Mouse (Mus musculus) limb, embryonic 14.5 days (tissue): ENCODE results near the gene Prmt8. TPM values are rescaled to one million over a fixed set of nuclear protein-coding genes. Genes with fewer than 3 reads are reported as not detected.

Experiments used
- ATAC-seq: fragments of 200-750 bp; cut with Nextera tagmentation; 2 replicates; pipeline ENCODE4 v1.8.0; 2017; ENCODE audit warnings: low read depth, moderate number of reproducible peaks, moderate TSS enrichment; ENCODE audit not compliant: low FRiP score
- DNase-seq: peaks from one replicate; pipeline ENCODE4 v3.0.0-alpha.2; 2015; ENCODE audit warnings: low spot score
- H3K27ac ChIP-seq: fragments of 300-500 bp; sonication (generic); replicated peaks from 2 replicates; pipeline ENCODE4 v1.5.1; 2014; ENCODE audit warnings: low read depth, mild to moderate bottlenecking, low read length, moderate library complexity, mixed read lengths
- H3K27me3 ChIP-seq: fragments of 300-500 bp; sonication (generic); 2 replicates; pipeline ENCODE4 v1.6.1; 2014; ENCODE audit warnings: low read length, mixed read lengths; ENCODE audit not compliant: control insufficient read depth, insufficient read depth
- H3K36me3 ChIP-seq: fragments of 300-500 bp; sonication (generic); 2 replicates; pipeline ENCODE4 v1.6.1; 2014; ENCODE audit warnings: mild to moderate bottlenecking, low read length, moderate library complexity, mixed read lengths; ENCODE audit not compliant: control insufficient read depth, insufficient read depth
- H3K4me1 ChIP-seq: fragments of 300-500 bp; sonication (generic); 2 replicates; pipeline ENCODE4 v1.6.1; 2014; ENCODE audit warnings: antibody characterized with exemption, low read length, mixed read lengths; ENCODE audit not compliant: control insufficient read depth, insufficient read depth
- H3K4me2 ChIP-seq: fragments of 300-500 bp; sonication (generic); replicated peaks from 2 replicates; pipeline ENCODE4 v1.6.1; 2014; ENCODE audit warnings: low read depth, mild to moderate bottlenecking, low read length, moderate library complexity; ENCODE audit not compliant: severe bottlenecking
- H3K4me3 ChIP-seq: fragments of 300-500 bp; sonication (generic); replicated peaks from 2 replicates; pipeline ENCODE4 v1.5.1; 2014; ENCODE audit warnings: low read length
- H3K9ac ChIP-seq: fragments of 300-500 bp; sonication (generic); 2 replicates; pipeline ENCODE4 v1.6.1; 2014; ENCODE audit warnings: mild to moderate bottlenecking, low read depth, low read length, moderate library complexity; ENCODE audit not compliant: severe bottlenecking
- H3K9me3 ChIP-seq: fragments of 300-500 bp; sonication (generic); 2 replicates; pipeline ENCODE4 v1.6.1; 2016; ENCODE audit warnings: low read length; ENCODE audit not compliant: control insufficient read depth
- POLR2A ChIP-seq: fragments of 200-500 bp; IDR thresholded peaks from 2 replicates; pipeline ENCODE4 v1.8.0; 2012; ENCODE audit warnings: inconsistent platforms, mild to moderate bottlenecking, moderate library complexity, borderline replicate concordance; ENCODE audit not compliant: insufficient read depth, insufficient read length; ENCODE audit errors: extremely low read depth
- WGBS: fragments of 180-500 bp; shearing (Covaris S2); extraction: QIAGEN DNeasy Blood & Tissue Kit; methylation state at CpG from one replicate; pipeline ENCODE4 v1.1.7; 2014; 5-methylcytosine and 5-hydroxymethylcytosine counted together
- polyA plus RNA-seq, 2 experiments: library from polyadenylated mRNA; depleted of rRNA in 1 of 2; stranded (reverse) in 1 of 2; unstranded in 1 of 2; fragments of >200 nt; fragmentation: Nextera tagmentation in 1 of 2; extraction: Ambion mirVana in 1 of 2; gene quantifications; 2 replicates each; pipeline versions ENCODE4 v1.2.1 to v1.2.3; 2012 to 2014

Gene Prmt8
- polyA plus RNA-seq, 2 experiments: 0.31 to 0.34 TPM

DNA sequence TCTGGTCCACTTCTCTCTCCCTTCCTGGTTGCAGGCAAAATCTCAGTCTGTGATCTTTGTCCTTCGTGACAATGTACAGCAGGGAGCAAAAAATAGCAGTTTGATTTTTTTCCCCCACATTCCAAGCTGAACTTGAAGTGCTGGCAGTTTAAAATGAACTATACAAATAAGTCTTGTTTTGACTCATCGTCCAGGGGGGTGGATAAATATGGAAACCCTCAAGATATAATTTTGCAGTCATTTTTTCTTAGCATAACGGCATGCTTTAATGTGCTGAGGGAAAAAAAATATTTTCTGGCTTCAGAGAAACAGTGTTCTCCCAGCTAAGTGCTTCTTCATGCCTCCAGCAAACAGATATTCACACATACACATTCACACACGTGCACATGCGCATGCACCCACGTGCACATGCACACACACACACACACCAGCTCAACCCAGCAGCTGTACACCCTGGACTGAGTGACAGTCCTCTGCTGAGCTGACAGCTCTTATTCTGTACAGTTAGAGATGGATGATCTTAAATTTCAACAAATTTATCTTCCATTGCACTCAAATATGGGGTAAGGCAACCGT, 107.5 kb downstream of the Prmt8 start:
- Histone ChIP-seq H3K27ac (no peak overlapping the region), H3K9me3 (no peaks in the 10 kb centered on the region), H3K4me3 (no peak overlapping the region), H3K9ac (no peak overlapping the region), H3K36me3 (no peaks in the 10 kb centered on the region), H3K4me2 (no peak overlapping the region), H3K4me1 (peaks cover 7% of the 10 kb centered on the region; the same call in 1 of the 2 replicates), H3K27me3 (no peaks in the 10 kb centered on the region)
- no peak for TF ChIP-seq POLR2A
- no peak for ATAC-seq
- DNase-seq: no peak
- 83% methylated on average over 7 of the region's 7 CpGs for WGBS

DNA sequence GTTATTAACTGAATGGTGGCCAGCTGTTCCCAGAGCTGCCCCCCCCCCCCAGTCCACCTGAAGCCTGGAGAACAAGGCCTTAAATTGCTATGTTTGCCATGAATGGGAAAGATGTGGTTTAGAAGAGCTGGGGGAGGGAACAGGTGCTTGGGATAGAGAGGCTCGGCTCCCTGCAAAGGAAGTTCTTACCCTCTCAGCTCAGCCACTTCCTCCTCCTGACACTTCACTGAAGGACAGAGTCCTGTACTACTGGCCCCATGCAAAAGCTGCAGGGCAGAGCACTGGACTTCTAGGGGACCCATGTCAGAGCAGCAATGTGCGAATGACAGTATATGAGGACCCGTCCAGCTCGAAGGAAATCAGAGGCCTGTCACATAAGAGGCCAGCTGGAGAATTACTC, 109.3 kb downstream of the Prmt8 start:
- H3K27me3 ChIP-seq: no peaks in the 10 kb centered on the region
- H3K36me3 ChIP-seq: no peaks in the 10 kb centered on the region
- WGBS: 64% methylated on average over 4 of the region's 4 CpGs
- TF ChIP-seq POLR2A: no peak
- H3K27ac ChIP-seq: no peak overlapping the region
- H3K4me1 ChIP-seq: peaks cover 7% of the 10 kb centered on the region; the same call in 1 of the 2 replicates
- no peak overlapping the region for H3K9ac ChIP-seq
- H3K4me3 ChIP-seq: no peak overlapping the region
- DNase-seq (no peak), ATAC-seq (no peak)
- no peaks in the 10 kb centered on the region for H3K9me3 ChIP-seq
- no peak overlapping the region for H3K4me2 ChIP-seq

DNA sequence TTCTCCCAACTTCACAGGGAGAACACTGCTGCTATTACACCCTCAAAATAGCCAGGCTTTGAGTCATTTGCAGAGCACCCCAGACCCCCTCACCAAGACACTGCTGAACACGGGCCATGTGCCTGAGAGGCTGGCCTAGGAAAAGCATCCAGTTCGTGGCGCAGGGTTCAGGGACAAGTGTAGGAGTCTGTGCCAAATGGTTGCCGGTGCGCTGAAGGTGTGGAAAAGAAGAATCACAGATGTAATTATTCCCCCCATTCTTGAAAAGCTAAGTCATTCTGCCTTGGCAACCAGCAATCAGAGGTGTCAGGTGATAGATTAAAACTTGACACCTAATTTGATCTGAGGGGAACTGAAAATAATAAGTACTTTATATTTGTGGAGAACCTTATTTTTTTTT, 109.8 kb downstream of the Prmt8 start:
- ATAC-seq: no peak
- Histone ChIP-seq H3K27ac (no peak overlapping the region), H3K4me2 (no peak overlapping the region), H3K27me3 (no peaks in the 10 kb centered on the region), H3K4me3 (no peak overlapping the region), H3K9ac (no peak overlapping the region), H3K9me3 (no peaks in the 10 kb centered on the region), H3K4me1 (0 out of 2 replicates have a peak, but pooled peaks cover 7% of the 10 kb centered on the region), H3K36me3 (no peaks in the 10 kb centered on the region)
- no peak for DNase-seq
- WGBS: 46% methylated on average over 5 of the region's 5 CpGs
- TF ChIP-seq POLR2A: no peak

GRCm38 (mm10) chr6:127657152-127657551, 112.1 kb downstream of the Prmt8 start:
- no peak for TF ChIP-seq POLR2A
- H3K4me3 ChIP-seq: no peak overlapping the region
- ATAC-seq (no peak), DNase-seq (no peak)
- no peak overlapping the region for H3K9ac ChIP-seq
- H3K4me1 ChIP-seq: no peaks in the 10 kb centered on the region
- 0 out of 2 replicates have a peak, but pooled peaks cover 2% of the 10 kb centered on the region for H3K9me3 ChIP-seq
- no peak overlapping the region for H3K27ac ChIP-seq
- H3K27me3 ChIP-seq: no peaks in the 10 kb centered on the region
- 96% methylated on average over 11 of the region's 11 CpGs for WGBS
- no peaks in the 10 kb centered on the region for H3K36me3 ChIP-seq
- H3K4me2 ChIP-seq: no peak overlapping the region

DNA sequence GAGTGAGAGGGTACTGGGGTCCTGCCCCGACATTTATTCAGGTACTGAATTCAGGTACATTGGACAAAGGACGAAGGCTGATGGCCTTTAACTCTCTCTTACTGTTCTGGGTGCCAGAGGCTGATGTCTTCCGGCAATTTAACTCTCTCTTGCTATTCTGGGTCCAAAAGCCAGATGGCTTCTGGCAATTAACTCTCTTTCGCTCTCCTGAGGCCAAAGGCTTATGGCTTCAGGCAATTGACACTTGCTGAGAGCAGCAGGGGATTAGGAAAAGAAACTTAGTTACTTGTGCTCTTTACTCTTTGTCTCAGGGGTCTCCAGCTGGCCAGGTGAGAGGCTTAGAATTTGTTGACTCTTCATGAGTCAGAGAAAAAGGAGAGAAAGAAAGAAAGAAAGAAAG, 113.3 kb downstream of the Prmt8 start:
- Histone ChIP-seq H3K9me3 (0 out of 2 replicates have a peak, but pooled peaks cover 2% of the 10 kb centered on the region), H3K9ac (no peak overlapping the region), H3K27me3 (no peaks in the 10 kb centered on the region), H3K4me3 (no peak overlapping the region), H3K36me3 (no peaks in the 10 kb centered on the region), H3K27ac (no peak overlapping the region), H3K4me2 (no peak overlapping the region), H3K4me1 (no peaks in the 10 kb centered on the region)
- no peak for TF ChIP-seq POLR2A
- DNase-seq: no peak
- WGBS: 20% methylated on average over 4 of the region's 4 CpGs
- no peak for ATAC-seq
